Mouse (Mus musculus) heart, embryonic 13.5 days (tissue): ENCODE measurements at regions not wholly inside any gene's neighbourhood (a gene's known extent, or its start where the extent isn't known, plus 50 kb on each side); places are given as distances from the start of the nearest gene placed in this dataset.

ENCODE experiments used
- ATAC-seq: fragments of 200-750 bp; cut with Nextera tagmentation; 2 replicates; pipeline ENCODE4 v1.8.0; 2017; ENCODE audit warnings: moderate TSS enrichment; ENCODE audit not compliant: insufficient number of reproducible peaks, low FRiP score, low TSS enrichment; ENCODE audit errors: extremely low read depth
- H3K27ac ChIP-seq: fragments of 300-500 bp; sonication (generic); replicated peaks from 2 replicates; pipeline ENCODE4 v1.5.1; 2015; ENCODE audit warnings: moderate library complexity, mild to moderate bottlenecking, inconsistent platforms
- H3K27me3 ChIP-seq: fragments of 300-500 bp; sonication (generic); replicated peaks from 2 replicates; pipeline ENCODE4 v1.6.1; 2015; ENCODE audit warnings: mild to moderate bottlenecking, inconsistent platforms
- H3K36me3 ChIP-seq: fragments of 300-500 bp; sonication (generic); 2 replicates; pipeline ENCODE4 v1.6.1; 2015; ENCODE audit warnings: mild to moderate bottlenecking, inconsistent platforms
- H3K4me1 ChIP-seq: fragments of 300-500 bp; sonication (generic); 2 replicates; pipeline ENCODE4 v1.6.1; 2015; ENCODE audit warnings: inconsistent platforms
- H3K4me2 ChIP-seq: fragments of 300-500 bp; sonication (generic); 2 replicates; pipeline ENCODE4 v1.6.1; 2015; ENCODE audit warnings: inconsistent platforms, mild to moderate bottlenecking, moderate library complexity
- H3K4me3 ChIP-seq: fragments of 300-500 bp; sonication (generic); 2 replicates; pipeline ENCODE4 v1.5.1; 2015; ENCODE audit warnings: moderate library complexity, mild to moderate bottlenecking, inconsistent platforms
- H3K9ac ChIP-seq: fragments of 300-500 bp; sonication (generic); 2 replicates; pipeline ENCODE4 v1.6.1; 2015; ENCODE audit warnings: inconsistent platforms, mild to moderate bottlenecking, moderate library complexity
- H3K9me3 ChIP-seq: fragments of 300-500 bp; sonication (generic); 2 replicates; pipeline ENCODE4 v1.6.1; 2016; ENCODE audit warnings: inconsistent platforms
- WGBS: fragments of 180-500 bp; shearing (Covaris S2); methylation state at CpG from one replicate; pipeline ENCODE4 v1.1.7; 2015; ENCODE audit warnings: mixed read lengths; 5-methylcytosine and 5-hydroxymethylcytosine counted together

DNA sequence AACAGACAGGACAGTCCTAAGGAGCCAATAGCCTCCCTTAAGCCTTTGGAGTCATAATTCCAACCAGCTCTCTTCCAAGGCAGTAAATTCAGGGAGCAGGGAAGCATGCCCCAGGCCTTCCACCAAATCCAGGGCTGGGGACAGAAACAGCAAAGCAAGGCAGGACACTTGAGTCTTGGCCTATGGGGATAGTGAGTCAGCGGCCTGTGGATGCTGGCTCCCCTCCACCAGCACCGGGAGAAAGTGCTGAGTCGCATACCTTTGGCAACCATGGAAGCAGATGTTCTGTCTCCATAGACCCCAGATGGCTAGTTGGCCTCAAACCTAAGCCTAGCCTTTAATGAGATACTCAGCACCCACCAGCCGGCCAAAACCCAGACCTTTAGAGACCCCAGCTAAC lies 133.8 kb upstream of the Six2 start:
- H3K9me3 ChIP-seq = no peaks in the 10 kb centered on the region
- WGBS = 70% methylated on average over 4 of the region's 4 CpGs
- H3K4me2 ChIP-seq = no peak overlapping the region
- peaks cover 5% of the 10 kb centered on the region; the same call in 1 of the 2 replicates for H3K4me1 ChIP-seq
- H3K27ac ChIP-seq = no peak overlapping the region
- no peak for ATAC-seq
- H3K27me3 ChIP-seq = 0 out of 2 replicates have a peak, but pooled peaks cover 4% of the 10 kb centered on the region
- H3K4me3 ChIP-seq = no peak overlapping the region
- no peak overlapping the region for H3K9ac ChIP-seq
- no peaks in the 10 kb centered on the region for H3K36me3 ChIP-seq

DNA sequence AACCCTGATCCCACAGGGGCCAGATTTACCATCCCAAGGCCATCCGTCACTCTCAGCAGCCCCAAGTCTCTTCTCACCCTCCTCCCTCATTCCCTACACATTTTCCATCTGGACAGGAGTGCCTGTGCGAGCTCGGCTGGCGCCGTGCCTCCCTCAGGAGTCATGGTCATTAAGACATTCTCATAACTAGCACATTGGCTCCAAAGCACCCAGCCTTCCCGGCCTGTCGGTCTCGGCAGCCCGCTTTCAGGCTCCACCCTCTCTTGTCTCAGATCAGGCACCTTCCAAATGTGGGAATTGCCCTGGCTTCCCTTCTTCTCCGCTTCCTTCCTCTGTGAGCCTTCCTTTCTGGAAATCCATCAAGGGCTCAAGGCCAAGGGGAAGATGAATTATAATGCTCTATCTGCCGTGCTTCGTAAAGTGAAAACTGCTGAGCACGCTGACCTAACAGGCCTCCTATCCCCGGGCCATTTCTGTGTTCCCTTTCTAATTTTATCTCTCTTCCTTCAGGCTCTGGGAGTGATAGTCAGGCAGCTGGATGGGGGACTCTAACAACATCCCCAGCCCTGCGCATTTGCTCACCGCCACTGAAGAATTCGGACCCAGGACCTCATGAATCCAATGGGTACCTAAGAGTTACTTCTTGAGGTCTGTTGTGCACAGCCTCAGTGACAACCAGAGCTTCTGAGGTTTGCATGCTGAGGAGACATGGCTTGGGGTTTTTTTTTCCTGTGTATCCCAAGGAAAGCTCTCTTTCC lies 130.2 kb upstream of the Six2 start:
- Histone ChIP-seq H3K4me1 (peaks cover 5% of the 10 kb centered on the region; the same call in 1 of the 2 replicates), H3K36me3 (no peaks in the 10 kb centered on the region), H3K4me2 (peak overlapping the region; percentile 40), H3K9ac (no peak overlapping the region), H3K4me3 (no peak overlapping the region), H3K9me3 (no peaks in the 10 kb centered on the region), H3K27me3 (0 out of 2 replicates have a peak, but pooled peaks cover 11% of the 10 kb centered on the region), H3K27ac (no peak overlapping the region)
- WGBS = 58% methylated on average over 17 of the region's 17 CpGs
- ATAC-seq = no peak

DNA sequence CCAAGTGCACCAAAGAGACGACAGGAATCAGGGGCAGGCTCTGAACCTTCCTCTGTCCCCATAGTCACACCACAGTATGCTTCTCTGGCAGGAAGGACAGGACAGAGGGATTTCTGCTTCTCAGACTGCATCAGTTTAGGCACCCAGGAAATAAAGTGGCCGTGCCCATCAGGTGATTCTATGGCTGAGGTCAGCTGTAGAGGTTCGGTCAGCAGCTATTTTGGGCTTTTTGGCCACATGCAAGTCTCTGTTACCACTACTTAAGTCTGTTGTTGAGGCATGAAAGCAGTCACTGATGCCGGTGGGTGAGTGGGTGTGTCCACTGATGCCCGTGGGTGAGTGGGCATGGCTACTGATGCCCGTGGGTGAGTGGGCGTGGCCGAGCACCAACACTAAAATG lies 128.4 kb upstream of the Six2 start:
- Histone ChIP-seq H3K4me2 (no peak overlapping the region), H3K9ac (no peak overlapping the region), H3K27ac (no peak overlapping the region), H3K27me3 (0 out of 2 replicates have a peak, but pooled peaks cover 12% of the 10 kb centered on the region), H3K4me3 (no peak overlapping the region), H3K36me3 (no peaks in the 10 kb centered on the region), H3K4me1 (peaks cover 5% of the 10 kb centered on the region; the same call in 1 of the 2 replicates), H3K9me3 (no peaks in the 10 kb centered on the region)
- no peak for ATAC-seq
- 88% methylated on average over 8 of the region's 8 CpGs for WGBS

DNA sequence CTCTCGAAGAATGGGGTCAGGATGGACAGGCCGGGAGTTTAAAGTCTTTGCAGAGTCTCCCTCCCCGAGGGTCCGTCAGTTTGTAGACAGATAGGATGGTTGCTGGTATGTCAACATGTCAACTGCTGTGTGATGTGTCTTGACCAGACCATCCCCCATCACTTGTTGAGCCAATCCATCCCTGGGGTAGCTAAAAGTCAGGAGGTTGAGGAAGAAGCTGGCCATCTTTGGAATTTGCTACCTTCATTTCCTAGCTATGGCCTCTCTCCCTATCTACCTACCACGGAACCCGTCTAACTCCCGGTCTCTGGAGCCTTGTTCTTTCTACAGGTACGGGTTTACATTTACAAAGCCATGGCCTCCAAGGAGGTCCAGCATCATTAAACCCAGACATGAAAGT lies 128.0 kb upstream of the Six2 start:
- ATAC-seq = no peak
- H3K4me3 ChIP-seq = no peak overlapping the region
- H3K4me2 ChIP-seq = no peak overlapping the region
- no peaks in the 10 kb centered on the region for H3K9me3 ChIP-seq
- no peaks in the 10 kb centered on the region for H3K36me3 ChIP-seq
- H3K4me1 ChIP-seq = peaks cover 5% of the 10 kb centered on the region; the same call in 1 of the 2 replicates
- H3K9ac ChIP-seq = no peak overlapping the region
- 0 out of 2 replicates have a peak, but pooled peaks cover 12% of the 10 kb centered on the region for H3K27me3 ChIP-seq
- no peak overlapping the region for H3K27ac ChIP-seq
- 75% methylated on average over 8 of the region's 8 CpGs for WGBS

DNA sequence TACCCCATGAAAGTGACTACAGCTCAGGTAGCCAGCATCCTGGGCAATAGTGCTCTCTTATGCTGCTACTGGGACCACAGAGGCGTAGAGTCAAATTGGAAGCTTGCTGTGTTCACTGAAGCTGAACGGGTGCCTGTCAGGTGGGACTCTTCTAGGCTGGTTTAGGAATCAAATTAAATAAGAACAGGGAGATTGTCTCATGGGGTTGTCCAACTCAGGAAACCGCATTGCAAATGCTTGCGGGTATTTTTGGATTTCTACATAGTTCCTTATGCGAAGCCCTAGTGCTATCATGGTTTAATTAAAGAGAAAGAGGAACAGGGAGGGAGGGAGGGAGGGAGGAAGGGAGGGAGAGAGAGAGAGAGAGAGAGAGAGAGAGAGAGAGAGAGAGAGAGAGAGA lies 120.5 kb upstream of the Six2 start:
- Histone ChIP-seq H3K9ac (no peak overlapping the region), H3K9me3 (no peaks in the 10 kb centered on the region), H3K36me3 (no peaks in the 10 kb centered on the region), H3K27ac (no peak overlapping the region), H3K4me2 (no peak overlapping the region), H3K4me1 (peaks cover 10% of the 10 kb centered on the region), H3K27me3 (peaks cover 63% of the 10 kb centered on the region), H3K4me3 (no peak overlapping the region)
- no peak for ATAC-seq
- 69% methylated on average over 5 of the region's 5 CpGs for WGBS

DNA sequence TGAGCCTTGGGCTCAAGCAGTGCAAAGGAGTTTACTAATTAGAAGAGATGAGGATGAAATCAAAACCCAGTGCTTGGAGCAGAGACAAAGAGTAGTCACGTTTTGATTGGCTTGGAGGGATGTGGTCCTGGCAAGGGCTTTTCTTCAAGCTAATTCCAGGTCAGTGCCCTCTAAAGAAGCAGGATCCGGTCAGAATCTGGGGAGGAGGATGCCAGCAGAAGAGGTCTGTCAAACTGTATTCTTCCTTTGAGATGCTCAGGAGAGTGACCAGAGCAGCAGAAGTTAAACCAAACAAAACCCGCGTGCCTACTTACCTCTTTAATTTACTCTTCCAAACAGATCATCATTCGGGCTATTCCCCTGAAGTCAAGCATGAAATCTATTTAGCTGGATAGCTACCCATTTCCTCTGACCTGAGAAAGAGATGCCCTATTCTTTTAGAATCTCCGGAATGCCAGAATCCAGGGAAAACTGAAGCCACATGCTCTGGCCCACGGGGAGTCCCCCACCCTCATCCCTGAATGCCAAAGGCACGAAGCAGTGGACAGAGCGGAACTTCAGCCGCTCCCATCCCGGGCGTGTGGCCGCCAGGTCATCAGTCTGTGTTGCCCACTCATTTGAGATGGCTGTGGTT lies 117.8 kb upstream of the Six2 start:
- Histone ChIP-seq H3K4me1 (peaks cover 10% of the 10 kb centered on the region), H3K27me3 (peaks cover 85% of the 10 kb centered on the region), H3K36me3 (no peaks in the 10 kb centered on the region), H3K27ac (no peak overlapping the region), H3K4me2 (no peak overlapping the region), H3K4me3 (no peak overlapping the region), H3K9ac (no peak overlapping the region), H3K9me3 (no peaks in the 10 kb centered on the region)
- no peak for ATAC-seq
- 68% methylated on average over 13 of the region's 13 CpGs for WGBS

DNA sequence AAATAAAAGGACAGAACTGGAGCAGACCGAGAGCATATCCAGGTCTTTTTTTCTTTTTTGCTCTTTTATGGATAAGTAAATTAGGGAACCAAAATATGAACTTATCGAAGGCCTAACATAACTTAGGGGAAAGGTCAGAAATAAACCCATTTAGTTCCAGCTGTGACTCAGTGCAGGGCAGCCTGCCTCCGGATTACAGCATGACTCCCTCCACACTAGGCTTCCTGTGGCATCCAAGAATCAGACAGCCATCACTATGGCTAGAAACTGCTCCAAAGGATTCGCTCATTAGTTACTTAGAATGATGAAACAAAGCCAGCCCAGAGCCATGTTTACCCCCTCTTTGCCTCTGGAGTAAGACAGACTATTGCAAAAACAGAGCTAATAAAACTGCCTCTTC lies 116.6 kb upstream of the Six2 start:
- no peak overlapping the region for H3K27ac ChIP-seq
- no peaks in the 10 kb centered on the region for H3K36me3 ChIP-seq
- 55% methylated on average over 4 of the region's 4 CpGs for WGBS
- H3K4me2 ChIP-seq = peak overlapping the region; percentile 18; the same call in 1 of the 2 replicates
- no peak overlapping the region for H3K4me3 ChIP-seq
- H3K9ac ChIP-seq = no peak overlapping the region
- H3K27me3 ChIP-seq = peaks cover 89% of the 10 kb centered on the region
- H3K9me3 ChIP-seq = no peaks in the 10 kb centered on the region
- H3K4me1 ChIP-seq = peaks cover 22% of the 10 kb centered on the region
- ATAC-seq = no peak

DNA sequence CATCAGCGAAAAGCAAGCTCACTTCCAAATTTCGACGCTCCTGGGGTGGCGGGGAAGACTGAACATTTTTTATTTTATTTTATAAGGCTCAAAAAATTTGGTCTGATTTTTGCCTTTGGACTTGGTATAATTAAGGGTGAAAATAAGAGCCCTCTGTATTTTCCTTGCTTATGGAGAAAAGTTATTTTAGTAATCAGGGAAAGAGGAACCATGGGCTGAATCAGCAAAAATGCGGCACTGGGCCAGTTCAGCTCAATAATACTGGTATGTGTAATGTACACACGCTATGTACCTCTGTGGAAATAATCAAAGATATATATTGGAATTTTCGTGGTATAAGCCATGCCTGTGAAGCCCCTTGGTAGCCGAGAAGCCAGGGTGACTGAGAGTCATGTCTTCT lies 113.7 kb upstream of the Six2 start:
- no peaks in the 10 kb centered on the region for H3K36me3 ChIP-seq
- peaks cover 31% of the 10 kb centered on the region for H3K4me1 ChIP-seq
- no peak overlapping the region for H3K4me3 ChIP-seq
- no peak overlapping the region for H3K27ac ChIP-seq
- no peak for ATAC-seq
- 82% methylated on average over 8 of the region's 8 CpGs for WGBS
- H3K9ac ChIP-seq = no peak overlapping the region
- no peak overlapping the region for H3K4me2 ChIP-seq
- H3K9me3 ChIP-seq = no peaks in the 10 kb centered on the region
- peaks cover 91% of the 10 kb centered on the region for H3K27me3 ChIP-seq

DNA sequence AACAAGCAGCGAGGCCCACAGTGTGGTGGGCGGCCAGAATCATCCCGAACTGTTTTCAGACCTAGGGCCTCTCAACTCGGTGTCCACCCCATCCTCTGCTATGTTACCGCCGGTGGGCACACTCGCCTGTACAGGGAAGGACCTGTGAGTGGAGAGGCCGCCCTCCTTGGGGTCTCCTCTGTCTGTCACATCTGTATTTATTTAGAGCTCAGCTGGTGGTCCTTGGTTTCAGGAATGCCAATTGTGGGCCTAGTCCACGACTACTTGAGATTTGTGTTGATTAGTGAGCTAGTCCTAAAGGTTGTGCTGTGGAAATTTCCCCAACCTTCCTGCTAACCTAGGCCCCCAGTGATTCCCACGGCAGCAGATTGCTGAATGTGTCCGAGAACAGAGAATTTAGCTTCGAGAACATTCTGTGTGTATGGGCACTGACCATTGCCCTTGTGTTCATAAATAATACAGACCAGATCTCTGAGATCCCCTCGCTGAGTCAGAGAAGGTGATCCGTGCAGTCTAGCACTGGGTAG lies 113.1 kb upstream of the Six2 start:
- Histone ChIP-seq H3K9me3 (no peaks in the 10 kb centered on the region), H3K27me3 (peaks cover 91% of the 10 kb centered on the region), H3K4me3 (no peak overlapping the region), H3K36me3 (no peaks in the 10 kb centered on the region), H3K27ac (no peak overlapping the region), H3K9ac (no peak overlapping the region), H3K4me1 (peaks cover 31% of the 10 kb centered on the region), H3K4me2 (peak overlapping the region; percentile 92; the same call in 1 of the 2 replicates)
- no peak for ATAC-seq
- WGBS = 46% methylated on average over 14 of the region's 14 CpGs

DNA sequence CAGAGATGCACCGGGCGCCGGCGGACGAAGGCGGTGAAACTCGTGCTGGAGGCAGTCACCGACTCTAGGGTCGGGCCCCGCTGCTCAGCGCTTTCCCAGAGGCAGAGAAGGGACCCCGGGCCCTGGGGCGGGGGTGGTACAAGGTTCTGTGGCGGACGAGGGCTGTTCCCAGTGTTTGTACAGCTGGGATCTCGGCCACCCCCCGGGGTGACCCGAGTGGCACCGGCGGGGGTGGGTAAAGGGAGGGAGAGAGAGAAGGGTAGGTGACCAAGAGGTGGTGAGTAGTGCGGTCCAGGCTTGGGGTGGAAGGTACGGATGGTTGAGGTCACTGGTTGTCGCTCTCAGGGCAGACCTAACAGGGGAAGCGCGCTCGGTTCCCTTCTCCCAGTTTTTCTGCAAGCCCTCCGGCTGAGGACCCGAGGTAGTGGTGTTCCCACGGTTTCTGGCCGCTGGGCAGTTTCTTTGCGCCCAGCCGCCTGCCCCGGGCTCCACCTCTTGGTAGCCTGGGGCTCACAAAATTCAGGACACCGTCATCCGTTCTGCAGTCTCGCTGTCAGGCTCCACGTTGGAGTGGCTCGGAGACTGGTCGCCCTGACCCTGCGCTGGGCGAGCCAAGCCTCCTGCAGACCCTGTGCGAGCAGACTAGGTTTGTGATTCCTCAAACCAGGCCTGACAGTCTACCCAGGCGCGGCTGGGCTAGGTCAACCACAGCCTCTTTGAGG lies 112.4 kb upstream of the Six2 start:
- no peaks in the 10 kb centered on the region for H3K36me3 ChIP-seq
- 3% methylated on average over 44 of the region's 44 CpGs for WGBS
- peak overlapping the region; percentile 57 for H3K4me3 ChIP-seq
- no peak overlapping the region for H3K27ac ChIP-seq
- peaks cover 91% of the 10 kb centered on the region for H3K27me3 ChIP-seq
- peaks cover 31% of the 10 kb centered on the region for H3K4me1 ChIP-seq
- no peak for ATAC-seq
- no peaks in the 10 kb centered on the region for H3K9me3 ChIP-seq
- peak overlapping the region; percentile 92 for H3K4me2 ChIP-seq
- H3K9ac ChIP-seq = peak overlapping the region; percentile 74

DNA sequence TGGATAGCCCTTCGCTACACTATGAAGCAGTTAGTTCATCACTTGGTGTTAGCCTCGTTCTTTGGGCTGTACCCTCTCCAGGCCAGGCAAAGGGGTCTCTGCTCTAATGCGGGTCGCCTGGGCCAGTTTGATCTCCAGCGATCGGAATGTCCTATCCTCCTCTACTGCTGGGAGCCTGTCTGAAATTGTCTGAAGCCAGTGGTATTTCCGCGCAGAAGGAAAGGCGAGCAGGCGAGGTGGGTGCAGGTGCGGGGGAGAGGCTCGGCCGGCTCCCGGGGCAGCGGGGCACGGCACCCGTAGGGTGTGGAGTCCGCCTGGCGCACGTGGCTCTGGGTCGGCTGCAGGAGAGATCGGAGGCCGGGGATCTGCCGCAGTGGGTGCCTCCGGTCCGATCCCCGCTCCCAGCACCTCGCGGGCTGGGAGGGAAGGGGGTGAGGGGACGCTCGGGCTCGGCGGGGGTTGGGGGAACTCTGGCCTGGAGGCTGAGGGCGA lies 111.8 kb upstream of the Six2 start:
- no peak for ATAC-seq
- Histone ChIP-seq H3K27ac (no peak overlapping the region), H3K4me3 (peak overlapping the region; percentile 57)

More for the DNA sequence above, 111.8 kb upstream of the Six2 start:
- WGBS = 1% methylated on average over 34 of the region's 34 CpGs
- peaks cover 27% of the 10 kb centered on the region for H3K4me1 ChIP-seq
- no peaks in the 10 kb centered on the region for H3K36me3 ChIP-seq
- H3K9ac ChIP-seq = peak overlapping the region; percentile 74
- no peaks in the 10 kb centered on the region for H3K9me3 ChIP-seq
- H3K27me3 ChIP-seq = peaks cover 87% of the 10 kb centered on the region
- peak overlapping the region; percentile 92 for H3K4me2 ChIP-seq
